Mouse (Mus musculus) hindbrain, postnatal 0 days (tissue): Measurements from ENCODE around the gene Dnase2a. TPM values are rescaled to one million over a fixed set of nuclear protein-coding genes. Genes with fewer than 3 reads are reported as not detected.

Experiments
- ATAC-seq: fragments of 200-750 bp; cut with Nextera tagmentation; 2 replicates; pipeline ENCODE4 v1.8.0; 2017; ENCODE audit warnings: mild to moderate bottlenecking, moderate TSS enrichment, moderate library complexity
- DNase-seq: peaks from one replicate; pipeline ENCODE4 v3.0.0-alpha.2; 2015; ENCODE audit warnings: low spot score
- H3K27ac ChIP-seq: fragments of 300-500 bp; sonication (generic); 2 replicates; pipeline ENCODE4 v1.5.1; 2014; ENCODE audit warnings: mild to moderate bottlenecking
- H3K27me3 ChIP-seq: fragments of 300-500 bp; sonication (generic); 2 replicates; pipeline ENCODE4 v1.6.1; 2014; ENCODE audit warnings: low read length, mixed read lengths; ENCODE audit not compliant: insufficient read depth
- H3K36me3 ChIP-seq: fragments of 300-500 bp; sonication (generic); 2 replicates; pipeline ENCODE4 v1.6.1; 2014; ENCODE audit warnings: low read length, mixed read lengths; ENCODE audit not compliant: insufficient read depth
- H3K4me1 ChIP-seq: fragments of 300-500 bp; sonication (generic); 2 replicates; pipeline ENCODE4 v1.6.1; 2014; ENCODE audit warnings: antibody characterized with exemption, low read length, mixed read lengths; ENCODE audit not compliant: insufficient read depth
- H3K4me2 ChIP-seq: fragments of 300-500 bp; sonication (generic); 2 replicates; pipeline ENCODE4 v1.6.1; 2014; ENCODE audit warnings: low read depth, mild to moderate bottlenecking, low read length, moderate library complexity, mixed read lengths
- H3K4me3 ChIP-seq: fragments of 300-500 bp; sonication (generic); 2 replicates; pipeline ENCODE4 v1.5.1; 2014; ENCODE audit warnings: low read length
- H3K9ac ChIP-seq: fragments of 300-500 bp; sonication (generic); replicated peaks from 2 replicates; pipeline ENCODE4 v1.6.1; 2014; ENCODE audit warnings: mild to moderate bottlenecking, low read length, moderate library complexity, mixed read lengths
- H3K9me3 ChIP-seq: fragments of 300-500 bp; sonication (generic); 2 replicates; pipeline ENCODE4 v1.6.1; 2016; ENCODE audit warnings: low read length, mixed read lengths
- CTCF ChIP-seq: IDR thresholded peaks from 2 replicates; pipeline ENCODE4 v1.5.1; 2016; ENCODE audit warnings: antibody characterized with exemption, control low read depth, low read depth
- WGBS: fragments of 180-500 bp; shearing (Covaris S2); extraction: QIAGEN DNeasy Blood & Tissue Kit; methylation state at CpG from one replicate; pipeline ENCODE4 v1.1.7; 2014; 5-methylcytosine and 5-hydroxymethylcytosine counted together
- polyA plus RNA-seq: library from polyadenylated mRNA; unstranded; fragments of >200 nt; fragmentation: Nextera tagmentation; extraction: Ambion mirVana; gene quantifications from 2 replicates; pipeline ENCODE4 v1.2.1, GENCODE M21; 2015
- total RNA-seq: library from RNA; depleted of rRNA; stranded (reverse); fragments of >200 nt; gene quantifications from 2 replicates; pipeline ENCODE4 v1.2.3, GENCODE M21; 2014

The Dnase2a gene
- total and polyA plus RNA-seq, 2 experiments from 2014 or later: 8.6 to 15.0 TPM

GRCm38 (mm10) chr8:84918646-84919045, 10.3 kb downstream of the Dnase2a start:
- H3K36me3 ChIP-seq: peaks cover 64% of the 10 kb centered on the region
- DNase-seq: no peak
- H3K9ac ChIP-seq: no peak overlapping the region
- H3K4me3 ChIP-seq: no peak overlapping the region
- no peaks in the 10 kb centered on the region for H3K27me3 ChIP-seq
- H3K4me2 ChIP-seq: no peak overlapping the region
- ATAC-seq: no peak
- H3K27ac ChIP-seq: no peak overlapping the region
- 90% methylated on average over 15 of the region's 15 CpGs for WGBS
- TF ChIP-seq CTCF: no peak
- H3K4me1 ChIP-seq: no peaks in the 10 kb centered on the region
- no peaks in the 10 kb centered on the region for H3K9me3 ChIP-seq

GRCm38 (mm10) chr8:84921596-84921995, 13.2 kb downstream of the Dnase2a start:
- no peaks in the 10 kb centered on the region for H3K27me3 ChIP-seq
- 83% methylated on average over 2 of the region's 2 CpGs for WGBS
- ATAC-seq (no peak), DNase-seq (no peak)
- no peak overlapping the region for H3K27ac ChIP-seq
- no peaks in the 10 kb centered on the region for H3K4me1 ChIP-seq
- peaks cover 68% of the 10 kb centered on the region for H3K36me3 ChIP-seq
- H3K9me3 ChIP-seq: no peaks in the 10 kb centered on the region
- H3K4me3 ChIP-seq: no peak overlapping the region
- no peak overlapping the region for H3K4me2 ChIP-seq
- H3K9ac ChIP-seq: no peak overlapping the region
- no peak for TF ChIP-seq CTCF

- no peaks in the 10 kb centered on the region for H3K27me3 ChIP-seq
- no peak for DNase-seq
- peaks cover 56% of the 10 kb centered on the region; the same call in 1 of the 2 replicates for H3K36me3 ChIP-seq
- H3K4me2 ChIP-seq: no peak overlapping the region
- no peak for ATAC-seq
- H3K9me3 ChIP-seq: no peaks in the 10 kb centered on the region
- H3K4me1 ChIP-seq: no peaks in the 10 kb centered on the region; the same call in 1 of the 2 replicates
- no peak for TF ChIP-seq CTCF
- no peak overlapping the region for H3K9ac ChIP-seq
- H3K4me3 ChIP-seq: no peak overlapping the region
- no peak overlapping the region for H3K27ac ChIP-seq
- WGBS: 67% methylated on average over 7 of the region's 7 CpGs
Observed at GRCm38 (mm10) chr8:84925557-84925956, 17.2 kb downstream of the Dnase2a start.

- Histone ChIP-seq H3K36me3 (peaks cover 40% of the 10 kb centered on the region; the same call in 1 of the 2 replicates), H3K27me3 (no peaks in the 10 kb centered on the region), H3K4me3 (no peak overlapping the region), H3K9me3 (no peaks in the 10 kb centered on the region), H3K4me2 (no peak overlapping the region), H3K9ac (no peak overlapping the region), H3K27ac (no peak overlapping the region), H3K4me1 (no peaks in the 10 kb centered on the region; the same call in 1 of the 2 replicates)
- ATAC-seq (no peak), DNase-seq (no peak)
- no peak for TF ChIP-seq CTCF
- whole genome bisulfite sequencing: 85% methylated on average over 1 of the region's 1 CpGs
Observed at GRCm38 (mm10) chr8:84927513-84927912, 19.2 kb downstream of the Dnase2a start.

- peaks cover 37% of the 10 kb centered on the region; the same call in 1 of the 2 replicates for H3K36me3 ChIP-seq
- 0 out of 2 replicates have a peak overlapping the region, but pooled peaks have one; percentile 24 for H3K9ac ChIP-seq
- peak; percentile 87 for DNase-seq
- 6% methylated on average over 47 of the region's 52 CpGs for WGBS
- peak overlapping the region; percentile 52 for H3K4me2 ChIP-seq
- ATAC-seq: peak; percentile 84
- H3K4me3 ChIP-seq: peak overlapping the region; percentile 19
- H3K4me1 ChIP-seq: peaks cover under 1% of the 10 kb centered on the region; the same call in 1 of the 2 replicates
- no peaks in the 10 kb centered on the region for H3K27me3 ChIP-seq
- TF ChIP-seq CTCF: peak; percentile 83
- peak overlapping the region; percentile 15; the same call in 1 of the 2 replicates for H3K27ac ChIP-seq
- no peaks in the 10 kb centered on the region for H3K9me3 ChIP-seq
Observed at GRCm38 (mm10) chr8:84928456-84929306, 20.3 kb downstream of the Dnase2a start.

GRCm38 (mm10) chr8:84930582-84930981, 22.2 kb downstream of the Dnase2a start:
- DNase-seq (no peak), ATAC-seq (no peak)
- Histone ChIP-seq H3K9me3 (no peaks in the 10 kb centered on the region), H3K9ac (no peak overlapping the region), H3K4me1 (peaks cover 19% of the 10 kb centered on the region), H3K4me2 (no peak overlapping the region), H3K27me3 (no peaks in the 10 kb centered on the region), H3K4me3 (no peak overlapping the region), H3K27ac (no peak overlapping the region), H3K36me3 (peaks cover 23% of the 10 kb centered on the region; the same call in 1 of the 2 replicates)
- TF ChIP-seq CTCF: no peak
- 91% methylated on average over 13 of the region's 13 CpGs for WGBS
